Mouse (Mus musculus): Measurements from ENCODE around the gene Tab1.

The Tab1 gene

DNA sequence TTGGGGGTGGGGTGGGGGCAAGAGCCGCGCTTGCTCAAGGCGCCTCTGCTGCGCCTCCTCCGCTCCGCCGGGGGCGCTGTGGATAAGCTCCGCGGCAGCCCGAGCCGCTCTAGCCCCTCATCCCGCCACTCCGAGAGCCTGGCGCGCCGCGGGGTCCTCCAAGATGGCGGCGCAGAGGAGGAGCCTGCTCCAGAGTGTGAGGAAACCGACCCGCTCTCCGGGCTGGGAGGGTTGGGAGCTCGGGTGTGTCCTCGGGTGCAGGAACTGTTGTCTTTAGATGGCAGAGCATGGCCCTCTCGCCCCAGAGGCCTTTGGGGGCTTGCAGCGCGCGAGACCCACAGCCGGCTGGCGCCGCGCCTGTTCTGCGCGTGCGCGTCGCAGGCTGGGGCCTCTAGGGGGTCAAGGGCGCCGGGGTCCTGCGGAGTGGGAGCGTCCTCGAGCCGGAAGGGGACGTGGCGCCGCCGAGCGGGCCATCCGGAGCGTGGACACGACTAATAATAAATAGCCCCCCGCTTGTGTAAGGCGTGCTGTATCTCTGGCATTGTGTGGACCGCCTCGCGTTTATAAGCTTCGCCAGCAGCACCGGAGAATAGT, at the start of gene Tab1:
Gene Tab1, plus strand, starts transcription at position 135 of the 594 bp plus-strand sequence.
- peak; percentile 92 to 93 for DNase-seq (ENCODE audit: low spot score in 2 of 2)

DNA sequence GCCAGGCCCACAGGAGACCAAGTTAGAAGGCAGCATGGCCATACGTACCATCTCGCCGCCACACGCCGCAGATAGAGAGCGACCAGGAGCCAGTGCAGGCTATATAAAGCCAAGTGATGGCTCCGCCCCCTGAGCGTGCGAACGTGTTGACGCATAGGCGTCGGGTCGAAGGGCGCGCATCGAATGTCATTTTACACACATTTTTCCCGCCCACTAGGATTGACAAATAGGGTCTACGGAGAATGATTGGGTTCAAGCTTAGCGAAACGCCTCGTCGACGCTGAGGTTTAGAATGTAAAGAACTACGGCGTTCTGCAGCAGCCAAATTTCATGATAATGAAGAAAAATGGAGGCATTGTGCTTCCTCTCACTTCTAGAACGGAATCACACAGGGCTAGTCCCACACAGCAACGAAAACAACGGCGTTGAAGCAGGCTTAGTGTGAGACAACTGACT, 49.6 kb upstream of the Tab1 start:
- peak; percentile 94 to 98 for DNase-seq (ENCODE audit: low spot score in 2 of 2)

DNA sequence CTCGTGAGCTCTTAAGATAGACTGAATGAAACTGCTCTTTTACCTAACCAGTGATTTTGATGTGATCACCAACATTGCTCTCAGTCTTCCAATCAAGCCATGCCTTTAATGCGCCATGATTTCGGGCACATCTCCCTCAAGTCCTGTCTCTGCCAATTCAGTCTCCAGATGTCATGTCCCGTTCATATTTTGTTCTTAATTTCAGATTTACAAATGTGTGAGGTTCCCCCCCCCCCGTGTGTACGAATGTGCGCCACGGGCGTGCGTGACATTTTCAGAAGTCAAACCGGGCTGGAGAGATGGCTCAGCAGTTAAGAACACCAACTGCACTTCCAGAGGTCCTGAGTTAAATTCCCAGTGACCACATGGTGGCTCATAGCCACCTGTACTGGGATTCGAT, 49.2 kb upstream of the Tab1 start:
- no peak for DNase-seq (ENCODE audit: low spot score in 2 of 2)

DNA sequence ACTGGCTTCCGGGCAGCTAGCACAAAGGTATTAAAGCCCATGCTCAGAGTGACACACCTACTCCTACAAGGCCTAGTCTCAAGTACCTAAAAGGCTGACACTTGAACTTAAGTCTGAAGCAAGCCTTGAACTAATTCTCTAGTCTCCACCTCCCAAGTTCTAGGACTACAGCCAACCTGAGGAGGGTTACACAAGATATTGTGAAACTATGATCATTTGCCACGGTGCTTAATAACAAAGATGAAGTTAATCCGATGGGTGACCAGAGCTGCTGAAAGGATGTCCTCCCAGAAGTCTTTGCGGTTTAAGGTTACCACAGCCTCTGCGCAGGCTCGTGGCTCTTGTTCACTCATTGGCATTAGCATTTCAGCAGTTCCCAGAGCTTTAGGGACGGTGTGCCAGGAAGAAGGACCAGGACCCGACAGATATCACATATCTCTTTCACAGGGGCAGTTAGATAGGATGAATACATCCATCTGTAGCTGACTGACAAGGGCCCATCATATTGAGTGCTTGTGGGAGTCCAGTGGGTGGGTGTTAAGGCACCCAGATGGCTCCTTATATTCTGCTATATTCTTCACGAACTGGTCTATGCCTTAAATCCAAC, 45.4 kb upstream of the Tab1 start:
- DNase-seq (ENCODE audit: low spot score in 2 of 2), result no peak

DNA sequence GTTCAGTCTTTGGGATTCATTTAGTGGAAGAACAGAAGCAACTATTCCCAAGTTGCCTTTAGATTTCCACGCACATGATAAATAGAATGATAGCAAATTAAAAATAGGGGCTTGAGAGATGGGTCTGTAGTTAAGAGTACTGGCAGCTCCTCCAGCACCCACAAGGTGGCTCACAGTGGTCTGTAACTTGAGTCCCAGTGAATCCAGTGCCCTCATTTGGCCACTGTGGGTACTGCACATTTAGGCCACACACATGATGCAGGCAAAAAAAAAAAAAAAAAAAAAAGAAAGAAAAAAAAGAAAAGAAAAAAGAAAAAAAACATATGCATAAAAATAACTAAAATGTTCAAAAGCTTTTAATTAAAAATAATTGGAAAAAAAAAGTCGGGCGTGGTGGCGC, 44.3 kb upstream of the Tab1 start:
- peak; percentile 65 to 87 for DNase-seq (ENCODE audit: low spot score in 2 of 2)

DNA sequence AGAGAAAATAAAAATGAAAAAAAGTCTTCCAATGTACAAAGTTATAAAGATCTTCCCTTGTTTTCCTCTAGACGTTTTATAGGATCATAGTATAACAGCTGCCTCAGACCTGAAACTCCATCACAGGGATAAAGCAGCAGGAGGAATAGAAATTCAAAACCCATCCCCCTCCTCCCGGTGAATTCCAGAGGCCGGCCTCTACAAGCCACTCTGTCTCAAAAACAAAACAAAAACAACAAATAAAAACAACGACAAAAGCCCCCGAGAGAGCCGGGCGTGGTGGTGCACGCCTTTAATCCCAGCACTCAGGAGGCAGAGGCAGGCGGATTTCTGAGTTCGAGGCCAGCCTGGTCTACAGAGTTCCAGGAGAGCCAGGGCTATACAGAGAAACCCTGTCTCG, 42.8 kb upstream of the Tab1 start:
- DNase-seq (ENCODE audit: low spot score in 2 of 2), result no peak

DNA sequence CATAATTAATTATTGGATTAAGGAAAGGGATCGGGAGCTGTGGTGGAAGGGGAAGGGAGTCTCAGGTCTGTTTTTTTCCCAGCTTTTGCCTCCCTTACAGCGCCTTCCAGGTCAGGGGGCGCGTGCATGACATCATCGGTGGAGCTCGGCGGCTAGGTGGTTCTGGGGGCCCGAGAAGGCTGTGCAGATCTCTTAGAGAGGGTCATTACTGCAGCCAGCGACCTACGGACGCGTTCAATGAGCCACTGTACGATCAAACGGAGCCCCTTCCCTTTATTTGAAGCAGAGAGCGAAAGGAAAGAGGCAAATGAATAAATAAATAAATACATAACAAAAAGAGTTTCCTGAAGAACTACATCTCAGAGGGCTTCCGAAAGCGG, 42.2 kb upstream of the Tab1 start:
- no peak for DNase-seq (ENCODE audit: low spot score in 2 of 2)

DNA sequence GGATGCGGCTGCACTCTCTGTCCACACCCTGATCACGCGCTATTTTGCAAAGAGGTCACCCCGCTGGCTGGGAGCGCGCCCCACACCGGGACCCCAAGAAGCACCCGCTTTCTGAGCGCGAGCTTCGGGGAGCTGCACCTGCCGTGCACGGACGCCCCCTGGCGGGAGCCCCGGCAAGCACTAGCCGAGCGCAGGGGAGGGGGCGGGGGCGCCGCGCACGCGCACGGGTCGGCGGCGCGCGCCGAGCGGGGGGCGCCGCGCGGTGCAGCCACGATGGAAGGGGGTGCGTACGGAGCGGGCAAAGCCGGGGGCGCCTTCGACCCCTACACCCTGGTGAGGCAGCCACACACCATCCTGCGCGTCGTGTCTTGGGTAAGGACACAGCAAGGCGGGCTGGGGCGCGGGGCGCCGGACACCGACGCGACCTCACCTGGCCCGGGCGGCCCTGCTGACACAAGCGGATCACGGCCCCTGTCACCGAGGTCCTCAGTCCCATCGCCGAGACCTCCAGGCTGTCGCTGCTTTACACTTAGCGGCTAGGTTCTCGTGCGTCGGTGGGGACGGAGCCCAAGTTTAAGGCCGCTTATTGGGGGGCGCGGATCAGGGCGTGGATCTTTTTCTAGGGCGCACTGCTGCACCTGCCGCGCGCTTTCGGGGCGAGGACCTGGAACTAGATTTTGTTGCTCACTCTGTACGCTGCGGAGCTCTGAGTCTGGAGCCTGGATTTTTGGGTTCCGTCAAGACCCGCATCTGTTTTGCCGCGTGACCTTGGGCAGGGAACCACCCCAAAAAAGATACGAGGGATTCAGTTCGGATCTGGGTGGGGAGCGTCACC, 41.6 kb upstream of the Tab1 start, which contains the start of the genes Syngr1 and Rpl3:
Gene Syngr1, plus strand, starts transcription at position 214 of the 835 bp plus-strand sequence.
Gene Rpl3, minus strand, starts transcription at position 748 of the 835 bp plus-strand sequence.
- peak; percentile 55 to 69 for DNase-seq (ENCODE audit: low spot score in 2 of 2)

DNA sequence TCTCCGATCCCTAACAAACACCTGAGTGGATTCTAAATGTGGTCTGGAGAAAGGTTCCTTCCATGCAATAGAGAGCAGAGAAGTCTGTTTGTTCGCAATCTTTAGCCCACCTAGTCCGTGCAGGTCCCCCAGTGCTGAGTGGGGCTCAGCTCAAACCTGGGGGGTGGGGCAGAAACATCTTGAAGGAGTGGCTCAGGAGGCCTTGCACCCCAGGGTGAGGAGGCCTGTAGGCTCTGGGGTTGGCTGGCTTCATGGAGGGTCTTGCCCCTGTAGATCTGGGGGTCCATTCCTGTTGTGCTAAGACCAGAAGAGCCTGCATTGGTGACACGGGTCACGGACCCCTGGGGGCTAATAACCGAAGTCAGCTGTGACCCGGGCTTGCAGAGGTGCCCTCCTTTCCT, 40.9 kb upstream of the Tab1 start:
- no peak for DNase-seq (ENCODE audit: low spot score in 2 of 2)

DNA sequence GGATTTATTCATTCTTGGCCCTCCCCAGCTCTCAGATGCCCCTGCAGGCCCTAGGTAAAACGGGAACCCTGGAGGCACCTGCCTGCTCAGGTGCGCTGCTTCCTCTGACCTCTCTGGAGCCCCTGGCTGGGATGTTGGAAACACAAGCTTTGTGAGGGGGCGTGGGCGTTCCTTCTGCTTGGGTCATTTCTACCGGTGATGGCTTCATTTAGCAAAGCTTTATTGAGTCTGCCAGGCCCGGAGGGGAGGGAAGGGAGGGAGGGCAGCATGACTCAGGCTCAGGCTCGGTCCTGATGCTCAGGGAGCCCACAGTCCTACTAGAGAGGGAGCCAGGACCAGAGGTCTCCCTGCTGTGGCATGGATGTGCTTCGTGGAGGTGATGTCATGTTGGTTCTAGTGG, 40.3 kb upstream of the Tab1 start:
- no peak for DNase-seq (ENCODE audit: low spot score in 2 of 2)

DNA sequence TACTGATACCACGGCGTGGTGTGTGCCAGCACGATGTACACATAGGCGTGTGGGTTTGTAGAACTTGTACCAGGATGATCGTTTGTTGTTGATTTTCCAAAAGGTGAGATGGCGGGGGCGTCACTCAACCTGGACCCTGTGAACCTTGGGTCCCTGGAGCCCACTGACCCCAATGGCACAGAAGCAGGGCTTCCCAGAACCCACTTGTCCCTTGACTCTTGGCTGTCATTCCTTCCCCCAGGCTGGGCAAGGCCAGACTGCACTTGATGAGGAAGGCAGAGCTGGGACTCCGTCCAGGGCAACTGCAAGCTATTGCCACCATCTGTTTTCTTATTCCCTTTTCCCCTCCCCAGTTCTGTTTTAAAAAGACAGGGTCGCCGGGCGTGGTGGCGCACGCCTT, 38.7 kb upstream of the Tab1 start:
- no peak for DNase-seq (ENCODE audit: low spot score in 2 of 2)

DNA sequence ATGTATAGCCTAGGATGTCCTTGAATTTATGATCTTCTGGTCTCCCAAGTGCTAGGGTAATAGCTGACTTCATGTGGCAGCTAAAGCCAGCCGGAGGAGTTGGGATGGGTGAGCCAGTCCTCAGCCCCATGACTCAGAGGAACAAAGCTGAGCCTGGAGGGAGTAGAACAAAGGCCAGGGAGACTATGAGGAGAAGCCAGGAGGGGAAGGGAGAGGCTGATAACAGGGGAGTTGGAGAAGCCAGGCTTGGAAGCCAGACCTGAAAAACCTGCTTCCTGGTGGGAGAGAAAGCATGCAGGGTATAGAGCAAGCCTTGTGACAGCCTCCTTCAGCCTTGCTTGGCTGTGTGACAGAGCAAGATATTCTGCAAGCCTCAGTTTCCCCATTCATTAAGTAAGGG, 37.3 kb upstream of the Tab1 start:
- DNase-seq (ENCODE audit: low spot score in 2 of 2), result no peak

DNA sequence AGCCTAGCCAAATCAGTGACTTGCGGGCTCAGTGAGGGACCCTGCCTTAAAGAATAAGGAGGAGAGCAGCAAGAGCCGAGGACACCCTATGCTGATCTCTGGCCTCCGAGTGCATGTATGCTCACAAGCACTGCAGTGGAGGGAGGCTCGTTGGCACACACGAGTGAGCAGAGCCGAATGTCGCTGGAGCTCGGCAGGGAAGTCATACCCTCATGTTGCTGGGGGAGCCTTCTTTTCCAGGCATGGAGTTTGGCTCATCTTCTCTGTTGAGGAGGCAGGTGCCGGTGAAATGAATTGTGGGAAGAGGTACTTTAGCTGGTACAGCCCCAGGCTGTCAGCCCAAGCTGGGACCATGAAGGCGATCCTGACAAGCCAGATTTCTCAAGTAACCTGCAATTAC, 36.5 kb upstream of the Tab1 start:
- DNase-seq (ENCODE audit: low spot score in 2 of 2), result no peak

DNA sequence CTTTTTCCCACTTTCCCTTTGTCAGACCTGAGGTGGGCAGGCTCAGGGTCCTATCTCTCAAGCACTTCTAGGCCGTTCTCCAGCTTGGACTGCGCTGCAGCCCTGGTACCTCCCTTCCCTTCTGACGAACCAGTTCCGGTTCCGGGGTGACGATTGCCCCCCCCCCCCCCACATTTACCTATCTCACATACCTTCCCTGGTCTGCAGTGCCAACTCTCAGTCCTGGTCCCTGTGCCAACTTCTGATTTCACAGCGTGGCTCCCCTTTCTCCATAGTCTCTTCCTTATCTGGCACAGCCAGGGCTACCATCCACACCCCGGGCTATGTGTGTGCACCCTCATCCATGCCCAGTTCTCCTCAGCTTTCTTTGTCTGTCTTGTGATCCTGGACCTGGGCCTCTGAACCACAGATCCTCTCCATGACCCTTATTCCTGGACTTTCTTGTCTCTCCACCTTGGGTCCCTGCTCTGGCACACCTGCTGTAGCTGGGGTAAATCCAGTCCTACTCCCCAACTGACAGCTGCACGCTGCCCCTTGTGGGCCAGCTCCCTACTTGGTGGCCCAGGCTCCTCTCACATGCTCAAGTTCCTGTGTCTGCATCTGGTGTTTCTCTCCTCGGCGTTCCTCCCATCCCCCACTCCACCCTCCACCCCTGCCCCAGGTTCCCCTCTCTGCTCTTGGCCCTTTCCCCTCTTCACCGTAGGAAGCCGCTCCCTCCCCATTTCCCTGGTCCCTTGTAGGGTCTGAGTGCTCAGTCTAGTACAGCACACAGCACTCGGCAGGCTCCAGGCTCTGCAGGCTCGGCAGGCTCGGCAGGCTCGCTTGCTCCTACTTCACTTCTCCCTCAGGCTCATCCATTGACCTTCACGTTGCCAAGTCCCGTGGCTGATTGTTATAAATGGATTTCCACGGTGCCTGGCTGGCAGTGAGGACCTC, 35.7 kb upstream of the Tab1 start:
- DNase-seq (ENCODE audit: low spot score in 2 of 2), result no peak

DNA sequence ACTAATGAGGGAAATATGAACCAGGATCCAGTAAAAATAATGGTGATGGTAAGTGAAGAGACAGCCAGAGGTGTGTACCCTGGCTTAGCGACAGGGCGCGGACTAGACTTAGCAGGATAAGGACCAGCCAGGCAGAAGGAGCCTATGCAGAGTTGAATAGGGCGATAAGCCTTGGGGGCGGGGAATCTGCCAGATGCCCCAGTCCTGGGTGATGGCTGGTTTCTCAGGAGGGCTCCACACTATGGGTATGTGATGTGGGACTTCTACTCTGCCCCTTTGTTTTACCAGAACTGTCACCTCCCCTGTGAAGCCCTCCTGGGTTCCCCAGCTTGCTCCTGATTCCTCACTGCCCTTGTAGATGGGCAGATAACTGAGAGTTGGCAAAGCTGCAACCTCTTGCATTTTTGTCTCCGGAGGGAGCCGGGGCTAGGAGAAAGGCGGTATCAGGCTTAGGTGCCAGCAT, 34.9 kb upstream of the Tab1 start:
- DNase-seq (ENCODE audit: low spot score in 2 of 2), result no peak

DNA sequence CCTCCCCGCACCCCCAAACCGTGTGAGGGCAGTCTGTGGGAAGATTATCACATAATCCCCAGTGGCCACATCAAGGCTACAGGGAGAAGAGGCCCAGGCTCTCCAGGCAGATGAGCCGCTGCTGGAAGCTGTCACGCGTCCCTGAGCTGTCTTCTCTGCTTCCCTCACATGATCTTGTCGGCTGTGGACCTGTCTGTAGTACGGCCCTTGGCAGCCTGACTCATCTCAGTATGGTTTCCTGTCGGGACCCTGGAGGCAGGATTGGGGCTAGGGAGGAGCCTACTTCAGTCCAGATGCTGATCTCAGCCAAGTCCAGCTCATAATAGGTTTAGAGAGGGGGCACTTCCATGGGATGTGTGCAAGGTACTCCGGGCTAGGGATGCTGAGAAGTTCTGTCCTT, 34.1 kb upstream of the Tab1 start:
- DNase-seq (ENCODE audit: low spot score in 2 of 2), result no peak

DNA sequence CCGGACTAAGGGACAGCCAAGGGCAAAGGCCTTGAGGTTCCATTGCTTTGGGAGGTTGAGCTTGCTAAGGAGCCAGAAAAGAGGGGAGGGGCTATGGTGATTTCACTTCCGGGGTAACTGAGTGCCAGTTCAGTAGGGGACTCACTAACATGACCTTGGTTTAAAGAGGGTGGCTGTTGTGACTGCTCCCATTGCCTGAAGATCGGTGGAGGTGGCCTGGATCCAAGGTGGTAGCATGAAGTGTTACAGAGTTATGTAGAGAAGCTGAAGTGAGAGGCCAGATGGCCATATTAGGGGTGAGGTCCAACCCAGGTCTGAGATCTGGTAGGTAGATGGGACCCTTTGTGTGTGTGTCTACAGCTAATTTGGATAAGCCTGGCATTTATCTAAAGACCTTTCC, 33.5 kb upstream of the Tab1 start:
- no peak for DNase-seq (ENCODE audit: low spot score in 2 of 2)

DNA sequence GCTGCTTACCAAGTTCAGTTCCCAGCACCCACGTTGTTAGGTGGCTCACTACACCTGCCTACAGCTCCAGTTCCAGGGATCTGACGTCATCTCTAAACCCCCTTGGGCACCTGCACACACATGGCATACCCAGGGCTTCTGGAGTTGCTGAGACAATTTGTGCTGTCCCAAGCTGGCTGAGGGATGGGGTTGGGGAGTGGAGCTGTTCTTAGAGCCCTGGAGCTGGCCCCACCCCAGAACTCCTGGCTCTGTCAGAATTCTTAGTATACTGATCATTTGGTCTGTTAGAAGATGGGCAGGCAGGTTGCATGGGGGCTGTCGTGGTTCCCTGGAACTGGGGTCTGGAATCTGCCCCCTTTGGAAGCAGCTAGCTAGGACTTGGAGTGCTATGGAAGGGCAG, 32.7 kb upstream of the Tab1 start:
- no peak for DNase-seq (ENCODE audit: low spot score in 2 of 2)

DNA sequence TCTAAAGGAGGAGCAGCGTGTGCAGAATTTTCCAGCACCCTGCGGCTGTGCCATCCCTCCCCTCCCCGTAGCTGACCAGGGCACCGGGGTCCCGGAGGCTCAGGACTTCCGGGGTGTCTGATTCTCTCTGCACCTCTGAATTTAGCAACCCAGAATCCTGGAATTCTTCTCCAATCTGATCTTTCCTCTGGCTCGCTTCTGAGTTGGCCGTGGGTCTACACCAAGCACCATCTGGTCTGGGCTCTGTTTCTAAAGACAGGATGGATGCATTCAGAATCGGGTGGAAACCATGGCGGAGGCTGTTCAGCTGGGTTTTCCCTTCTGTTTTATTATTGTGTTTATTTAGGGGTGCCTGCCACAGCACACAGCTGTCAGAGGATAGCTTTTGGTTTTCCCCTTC, 32.1 kb upstream of the Tab1 start:
- DNase-seq (ENCODE audit: low spot score in 2 of 2), result no peak

DNA sequence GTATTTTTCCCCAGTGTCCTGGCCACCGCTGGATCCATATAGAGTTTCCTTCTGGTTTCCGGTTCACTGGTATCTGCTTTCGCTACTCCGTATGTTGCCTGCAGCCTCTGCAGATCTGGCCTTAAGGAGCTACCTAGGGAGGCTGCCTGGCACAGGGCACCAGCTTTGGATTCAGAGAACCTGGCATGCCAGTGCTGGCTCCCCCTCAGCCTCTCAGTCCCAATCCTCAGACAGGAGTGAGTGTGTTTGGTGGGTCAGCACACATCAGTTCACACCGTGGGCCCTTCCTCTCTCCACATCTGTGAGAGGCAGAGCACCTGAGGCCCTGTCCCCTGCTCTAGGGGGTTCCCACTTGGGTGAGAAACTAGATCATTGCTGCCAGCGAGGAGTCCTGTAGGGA, 31.4 kb upstream of the Tab1 start:
- no peak for DNase-seq (ENCODE audit: low spot score in 2 of 2)

DNA sequence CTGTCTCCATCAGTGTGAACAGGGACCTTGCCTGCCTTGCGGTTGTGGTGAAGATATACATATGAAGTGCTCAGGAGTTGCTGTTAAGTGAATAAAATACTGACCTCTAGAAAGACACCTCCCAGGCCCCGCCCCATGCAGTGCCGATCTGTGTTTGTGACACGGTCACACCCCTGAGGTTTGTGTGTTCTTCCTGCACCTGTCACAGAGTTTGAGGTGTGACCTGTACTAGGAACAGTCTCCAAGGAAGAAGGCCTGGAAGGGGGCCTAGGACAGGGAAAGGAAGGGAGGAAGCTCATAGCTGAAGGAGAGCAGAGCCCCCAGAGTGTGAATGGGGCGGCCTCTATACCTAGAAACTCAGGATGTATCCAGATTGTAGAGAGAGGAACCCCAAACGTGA, 30.4 kb upstream of the Tab1 start:
- DNase-seq (ENCODE audit: low spot score in 2 of 2), result no peak

Data from heart, adult 9 months (tissue).